Mouse (Mus musculus): ENCODE measurements around the gene Tigd3.

DNA sequence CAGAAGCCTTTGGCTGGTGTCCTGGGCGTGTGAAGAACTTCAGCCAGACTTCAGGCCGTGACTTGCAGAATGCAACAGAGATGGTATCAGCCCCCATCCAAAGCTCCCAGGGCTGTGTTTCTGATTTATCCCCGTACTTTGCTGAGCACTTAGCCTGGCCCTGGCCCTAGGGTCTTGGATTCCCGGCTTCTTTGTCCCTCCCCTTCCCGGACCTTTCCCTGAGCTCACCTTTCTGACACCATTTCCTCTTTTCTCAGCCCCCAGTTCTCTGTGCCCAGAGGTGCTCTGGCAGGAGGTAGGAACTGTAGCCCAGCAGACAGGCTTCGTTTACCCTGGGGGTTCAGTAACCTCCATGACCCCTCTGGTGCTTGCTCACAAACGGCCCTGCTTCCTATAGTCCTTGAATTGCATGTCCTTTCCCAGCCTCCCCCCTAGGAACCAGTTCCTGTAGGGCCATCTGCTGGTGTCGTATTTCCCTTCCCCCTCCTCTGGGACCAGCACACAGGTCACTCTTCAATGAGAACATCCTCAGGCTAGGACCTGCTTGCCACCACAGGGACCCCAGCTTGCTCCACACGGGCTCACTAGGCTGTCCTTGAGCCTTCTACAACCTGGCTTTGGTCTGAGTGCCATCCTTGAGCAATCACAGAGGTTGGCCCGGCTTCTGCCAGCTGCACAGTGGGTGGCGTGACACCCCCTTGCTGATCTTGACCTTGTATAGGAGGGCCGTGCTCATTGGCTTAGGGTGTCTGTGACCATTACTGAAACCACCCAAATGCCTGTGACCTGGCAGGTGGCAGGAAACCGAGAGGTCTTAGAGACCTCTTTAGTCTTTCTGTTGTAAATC lies 44.9 kb downstream of the Tigd3 start:
- TF ChIP-seq ZC3H11A (IDR thresholded peaks at IDR 0.05; ENCODE audit: borderline replicate concordance, low read depth, low read length) (no peak), CHD2 (IDR thresholded peaks at IDR 0.05; ENCODE audit: low read depth, low read length) (no peak), MAFK (IDR thresholded peaks at IDR 0.05; ENCODE audit: insufficient read depth, low read depth, low read length) (no peak), ZNF384 (IDR thresholded peaks at IDR 0.05; ENCODE audit: low read depth, low read length) (no peak), HCFC1 (IDR thresholded peaks at IDR 0.05; ENCODE audit: borderline replicate concordance, insufficient read depth, low read length) (no peak)

All from ES-E14 (cell line).